ENCODE assay signal across 7 mouse cellular contexts in the genomic region with DNA sequence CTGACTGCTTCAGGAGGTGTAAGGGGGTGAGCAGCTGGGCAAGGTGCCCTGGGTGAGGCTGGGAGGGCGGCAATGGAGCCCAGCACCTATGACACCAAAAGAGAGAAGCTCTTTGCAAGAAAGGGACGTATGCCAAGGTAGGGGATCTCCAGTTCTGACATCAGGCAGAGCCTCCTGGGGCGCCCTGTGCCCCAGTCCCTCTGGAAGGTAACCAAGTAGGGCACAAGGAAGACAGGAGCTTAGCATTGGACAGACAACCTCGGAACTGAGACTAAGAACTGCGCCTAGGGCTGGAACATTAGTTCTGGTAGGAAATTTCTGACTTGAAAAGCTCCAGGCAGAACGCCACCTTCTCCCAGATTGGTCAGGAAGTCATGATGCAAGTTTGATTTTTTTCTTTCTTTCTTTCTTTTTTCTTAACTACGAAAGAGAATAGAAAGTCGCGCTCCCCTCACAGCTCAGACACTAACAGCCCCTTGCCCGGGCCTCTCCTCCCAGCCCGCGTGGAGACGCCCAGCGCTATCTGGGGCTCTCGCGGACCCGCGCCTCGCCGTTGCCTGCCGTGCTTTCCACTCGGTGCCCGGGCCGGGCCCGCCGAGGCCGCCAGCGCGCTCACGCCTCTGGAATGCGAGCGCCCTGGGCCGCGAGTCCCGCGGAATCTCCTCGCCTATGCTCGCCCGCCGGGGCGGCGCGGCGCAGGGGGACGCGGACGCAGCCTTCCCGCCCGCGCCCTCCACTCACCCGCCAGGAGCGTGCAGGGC. TPM values are rescaled to one million over a fixed set of nuclear protein-coding genes. Genes with fewer than 3 reads are reported as not detected.
DNase-seq lines count a peak whose midpoint lies in the region; ATAC-seq and TF ChIP-seq lines count a peak whose summit lies in the region.

No protein-coding gene starts in this region.

- TF ChIP-seq CTCF in CH12.LX (conservative IDR thresholded peaks at IDR 0.05 in 1 of 2, IDR thresholded peaks at IDR 0.05 in 1 of 2; ENCODE audit: low read depth in 2 of 2, low read length in 2 of 2): no peak
- no peak for TF ChIP-seq CTCF in liver, adult 2 months (IDR thresholded peaks at IDR 0.05; ENCODE audit: low read depth, low read length)

- peak overlapping the region; percentile 67 for H3K4me2 ChIP-seq in CH12.LX (ENCODE audit: insufficient read depth, low read depth, poor library complexity, severe bottlenecking)
- H3K4me2 ChIP-seq in hindbrain, embryonic 13.5 days: peak overlapping the region; percentile 87
- peak overlapping the region; percentile 90 for H3K4me2 ChIP-seq in neural tube, embryonic 12.5 days (replicated peaks)

- peak overlapping the region; percentile 53 for H3K27ac ChIP-seq in CH12.LX (ENCODE audit: insufficient read depth, low read depth)
- H3K27ac ChIP-seq in hindbrain, embryonic 13.5 days: no peak overlapping the region
- no peak overlapping the region for H3K27ac ChIP-seq in liver, adult 2 months (replicated peaks; ENCODE audit: insufficient read depth, low read depth, low read length)
- no peak overlapping the region for H3K27ac ChIP-seq in neural tube, embryonic 12.5 days

- H3K9ac ChIP-seq in CH12.LX (ENCODE audit: insufficient read depth, low read depth): peak overlapping the region; percentile 31
- peak overlapping the region; percentile 76 for H3K9ac ChIP-seq in hindbrain, embryonic 13.5 days
- peak overlapping the region; percentile 78 for H3K9ac ChIP-seq in liver, adult 2 months (ENCODE audit: low read depth, low read length)
- H3K9ac ChIP-seq in neural tube, embryonic 12.5 days: peak overlapping the region; percentile 68

- no peak for TF ChIP-seq POLR2A in CH12.LX (IDR thresholded peaks at IDR 0.05; ENCODE audit: low read depth, low read length)
- TF ChIP-seq POLR2A in liver, adult 2 months (IDR thresholded peaks at IDR 0.05; ENCODE audit: extremely low read depth, insufficient read depth, low read length): no peak

- in situ Hi-C loops in CH12.LX (cut with MboI; ENCODE audit: low pct_ligation_motif_present, low pct_unique_long_range_greater_than_20kb, low sequenced_read_pairs): no loop called here

- TF ChIP-seq RAD21 in CH12.LX (IDR thresholded peaks at IDR 0.05; ENCODE audit: low read depth, low read length): no peak

- H3K4me1 ChIP-seq in CH12.LX (ENCODE audit: control insufficient read depth in 1 of 2, insufficient read depth in 2 of 2): peaks cover 13 to 42% of the 10 kb centered on the region in 2 experiments
- H3K4me1 ChIP-seq in hindbrain, embryonic 13.5 days (replicated peaks): peaks cover 21% of the 10 kb centered on the region
- H3K4me1 ChIP-seq in liver, adult 2 months (ENCODE audit: control insufficient read depth, insufficient read depth, low read length): no peaks in the 10 kb centered on the region
- peaks cover 23% of the 10 kb centered on the region; the same call in 1 of the 2 replicates for H3K4me1 ChIP-seq in neural tube, embryonic 12.5 days

- no peak for DNase-seq in CH12.LX (ENCODE audit: extremely low read depth)
- DNase-seq in R1 (ENCODE audit: low read depth, low spot score): peak; percentile 48
- peak; percentile 22 for DNase-seq in liver, adult 2 months (ENCODE audit: extremely low read depth, low read depth, low spot score)

- peaks cover 0 to 6% of the 10 kb centered on the region in 2 experiments for H3K36me3 ChIP-seq in CH12.LX (replicated peaks in 1 of 2; ENCODE audit: control insufficient read depth in 1 of 2, insufficient read depth in 1 of 2, low read length in 1 of 2)
- no peaks in the 10 kb centered on the region for H3K36me3 ChIP-seq in hindbrain, embryonic 13.5 days
- H3K36me3 ChIP-seq in liver, adult 2 months (ENCODE audit: control insufficient read depth, insufficient read depth, low read length): no peaks in the 10 kb centered on the region
- H3K36me3 ChIP-seq in neural tube, embryonic 12.5 days: no peaks in the 10 kb centered on the region

- peak overlapping the region; percentile 69 to 86 (median 82) for H3K4me3 ChIP-seq in CH12.LX (replicated peaks in 1 of 3; ENCODE audit: low read depth in 2 of 3, low read length in 2 of 3, poor library complexity in 1 of 3)
- H3K4me3 ChIP-seq in hindbrain, embryonic 13.5 days: peak overlapping the region; percentile 52
- peak overlapping the region; percentile 60 for H3K4me3 ChIP-seq in liver, adult 2 months (ENCODE audit: insufficient read depth, low read depth, low read length)
- H3K4me3 ChIP-seq in neural tube, embryonic 12.5 days: peak overlapping the region; percentile 52

- WGBS in hindbrain, embryonic 13.5 days: 5% methylated on average over 52 of the region's 52 CpGs
- WGBS in liver, adult 2 months: 9% methylated on average over 51 of the region's 52 CpGs
- 5% methylated on average over 52 of the region's 52 CpGs for WGBS in neural tube, embryonic 12.5 days

- ATAC-seq in erythroid progenitor cell, adult 5-6 weeks (replicated peaks; ENCODE audit: low FRiP score, poor library complexity, severe bottlenecking): 0 out of 2 replicates have a peak, but pooled peaks have one; percentile 15
- ATAC-seq in hindbrain, embryonic 13.5 days (ENCODE audit: low FRiP score): peak; percentile 49
- peak; percentile 48; the same call in 1 of the 2 replicates for ATAC-seq in neural tube, embryonic 12.5 days (ENCODE audit: low FRiP score, low read depth)
- no peak for ATAC-seq in granulocyte monocyte progenitor cell, adult 5-6 weeks (replicated peaks; ENCODE audit: poor library complexity, severe bottlenecking)

- H3K79me2 ChIP-seq in CH12.LX (replicated peaks; ENCODE audit: control insufficient read depth, extremely low read depth, insufficient read depth, poor library complexity, severe bottlenecking): peaks cover 28% of the 10 kb centered on the region
- no peaks in the 10 kb centered on the region; the same call in 1 of the 2 replicates for H3K79me2 ChIP-seq in liver, adult 2 months (ENCODE audit: control insufficient read depth, insufficient read depth, low read length)

- no peak for TF ChIP-seq EP300 in CH12.LX (IDR thresholded peaks at IDR 0.05; ENCODE audit: low read length)

- dilution Hi-C loops in CH12.LX (cut with MboI; ENCODE audit: extremely low pct_ligation_motif_present, extremely low pct_unique_long_range_greater_than_20kb, low sequenced_read_pairs): no loop called here

- no peaks in the 10 kb centered on the region for H3K9me3 ChIP-seq in CH12.LX (replicated peaks; ENCODE audit: low read length)
- H3K9me3 ChIP-seq in hindbrain, embryonic 13.5 days: no peaks in the 10 kb centered on the region
- no peaks in the 10 kb centered on the region for H3K9me3 ChIP-seq in neural tube, embryonic 12.5 days

- no peaks in the 10 kb centered on the region for H3K27me3 ChIP-seq in CH12.LX (replicated peaks)
- peaks cover 51% of the 10 kb centered on the region for H3K27me3 ChIP-seq in hindbrain, embryonic 13.5 days
- H3K27me3 ChIP-seq in liver, adult 2 months (ENCODE audit: control insufficient read depth, insufficient read depth, low read length): no peaks in the 10 kb centered on the region
- peaks cover 33% of the 10 kb centered on the region for H3K27me3 ChIP-seq in neural tube, embryonic 12.5 days (replicated peaks)

TF ChIP-seq in CH12.LX, 34 proteins besides CTCF, POLR2A, EP300 and RAD21 (continues in another document):
- TF ChIP-seq JUND (conservative IDR thresholded peaks at IDR 0.05; ENCODE audit: low read depth, low read length) (no peak), PAX5 (IDR thresholded peaks at IDR 0.05; ENCODE audit: low read length) (no peak), ETS1 (conservative IDR thresholded peaks at IDR 0.05; ENCODE audit: low read depth, low read length) (no peak), MAX (IDR thresholded peaks at IDR 0.05; ENCODE audit: low read length) (no peak)

RNA-seq across cellular contexts. Expression of gene Piezo1, which starts 0.7 kb away (rescaled TPM):
- total RNA-seq in CH12.LX (2012; rRNA removed) (52.1 and 59.7 TPM in 2 replicates), CH12.LX (2014; rRNA removed) (15.1 and 21.1 TPM in 2 replicates)
- polyA plus RNA-seq in CH12.LX (2012; ENCODE audit: insufficient read length, low read depth): 26.5 and 41.6 TPM in 2 replicates
- total RNA-seq in erythroid progenitor cell, adult 5-6 weeks (2015; ENCODE audit: low replicate concordance): 32.1 and 43.2 TPM in 2 replicates
- 31.8 and 52.9 TPM in 2 replicates for total RNA-seq in erythroid progenitor cell, adult 5-6 weeks (2017; ENCODE audit: low replicate concordance)
- polyA plus RNA-seq in hindbrain, embryonic 13.5 days (2015; fragmentation: Nextera tagmentation; extraction: Ambion mirVana): 2.5 and 3.2 TPM in 2 replicates
- total RNA-seq in liver, adult 2 months (2014; rRNA removed): 2.2 and 4.6 TPM in 2 replicates
- polyA plus RNA-seq in liver, adult 2 months (2012; rRNA removed): 8.0 and 11.1 TPM in 2 replicates
- 6.4 and 6.5 TPM in 2 replicates for polyA plus RNA-seq in neural tube, embryonic 12.5 days (2016; fragmentation: Nextera tagmentation; extraction: Ambion mirVana)
- total RNA-seq in granulocyte monocyte progenitor cell, adult 5-6 weeks (2014; fragmentation: Nextera tagmentation): 19.4 and 67.1 TPM in 2 replicates
- total RNA-seq in granulocyte monocyte progenitor cell, adult 5-6 weeks (2017): 15.8 and 22.4 TPM in 2 replicates

RNA-seq across cellular contexts. Expression of gene Cdt1, which starts 17.4 kb away (rescaled TPM):
- 50.0 and 53.7 TPM in 2 replicates for total RNA-seq in CH12.LX (2012; rRNA removed)
- total RNA-seq in CH12.LX (2014; rRNA removed): 46.0 and 54.2 TPM in 2 replicates
- 57.6 and 67.3 TPM in 2 replicates for polyA plus RNA-seq in CH12.LX (2012; ENCODE audit: insufficient read length, low read depth)
- total RNA-seq in erythroid progenitor cell, adult 5-6 weeks (2015; ENCODE audit: low replicate concordance): 55.5 and 65.8 TPM in 2 replicates
- 33.0 and 77.8 TPM in 2 replicates for total RNA-seq in erythroid progenitor cell, adult 5-6 weeks (2017; ENCODE audit: low replicate concordance)
- polyA plus RNA-seq in hindbrain, embryonic 13.5 days (2015; fragmentation: Nextera tagmentation; extraction: Ambion mirVana): 9.9 and 10.4 TPM in 2 replicates
- total RNA-seq in liver, adult 2 months (2014; rRNA removed): 1.0 and 3.0 TPM in 2 replicates
- polyA plus RNA-seq in liver, adult 2 months (2012; rRNA removed): 2.5 and 2.9 TPM in 2 replicates
- 22.8 and 25.9 TPM in 2 replicates for polyA plus RNA-seq in neural tube, embryonic 12.5 days (2016; fragmentation: Nextera tagmentation; extraction: Ambion mirVana)
- 76.0 and 153 TPM in 2 replicates for total RNA-seq in granulocyte monocyte progenitor cell, adult 5-6 weeks (2014; fragmentation: Nextera tagmentation)
- total RNA-seq in granulocyte monocyte progenitor cell, adult 5-6 weeks (2017): 38.6 and 38.8 TPM in 2 replicates

RNA-seq across cellular contexts. Expression of gene Aprt, which starts 26.3 kb away (rescaled TPM):
- total RNA-seq in CH12.LX (2012; rRNA removed) (524 and 653 TPM in 2 replicates), CH12.LX (2014; rRNA removed) (453 and 516 TPM in 2 replicates)
- 543 and 561 TPM in 2 replicates for polyA plus RNA-seq in CH12.LX (2012; ENCODE audit: insufficient read length, low read depth)
- 39.4 and 53.7 TPM in 2 replicates for total RNA-seq in erythroid progenitor cell, adult 5-6 weeks (2015; ENCODE audit: low replicate concordance)
- total RNA-seq in erythroid progenitor cell, adult 5-6 weeks (2017; ENCODE audit: low replicate concordance): 12.3 and 15.5 TPM in 2 replicates
- 153 and 157 TPM in 2 replicates for polyA plus RNA-seq in hindbrain, embryonic 13.5 days (2015; fragmentation: Nextera tagmentation; extraction: Ambion mirVana)
- total RNA-seq in liver, adult 2 months (2014; rRNA removed): 59.8 and 68.3 TPM in 2 replicates
- polyA plus RNA-seq in liver, adult 2 months (2012; rRNA removed): 80.5 and 105 TPM in 2 replicates
- polyA plus RNA-seq in neural tube, embryonic 12.5 days (2016; fragmentation: Nextera tagmentation; extraction: Ambion mirVana): 182 and 194 TPM in 2 replicates
- total RNA-seq in granulocyte monocyte progenitor cell, adult 5-6 weeks (2014; fragmentation: Nextera tagmentation): 276 and 290 TPM in 2 replicates
- total RNA-seq in granulocyte monocyte progenitor cell, adult 5-6 weeks (2017): 139 and 228 TPM in 2 replicates
